Mouse (Mus musculus) ES-E14 (cell line): ENCODE measurements around the gene Cyb5d1.

ENCODE experiments used
- HCFC1 ChIP-seq: IDR thresholded peaks from 2 replicates; pipeline ENCODE4 v1.6.1; 2012; ENCODE audit warnings: low read length, inconsistent platforms, borderline replicate concordance; ENCODE audit not compliant: insufficient read depth
- MAFK ChIP-seq: IDR thresholded peaks from 2 replicates; pipeline ENCODE4 v1.6.1; 2014; ENCODE audit warnings: mild to moderate bottlenecking, low read depth, low read length, inconsistent platforms; ENCODE audit not compliant: insufficient read depth

DNA sequence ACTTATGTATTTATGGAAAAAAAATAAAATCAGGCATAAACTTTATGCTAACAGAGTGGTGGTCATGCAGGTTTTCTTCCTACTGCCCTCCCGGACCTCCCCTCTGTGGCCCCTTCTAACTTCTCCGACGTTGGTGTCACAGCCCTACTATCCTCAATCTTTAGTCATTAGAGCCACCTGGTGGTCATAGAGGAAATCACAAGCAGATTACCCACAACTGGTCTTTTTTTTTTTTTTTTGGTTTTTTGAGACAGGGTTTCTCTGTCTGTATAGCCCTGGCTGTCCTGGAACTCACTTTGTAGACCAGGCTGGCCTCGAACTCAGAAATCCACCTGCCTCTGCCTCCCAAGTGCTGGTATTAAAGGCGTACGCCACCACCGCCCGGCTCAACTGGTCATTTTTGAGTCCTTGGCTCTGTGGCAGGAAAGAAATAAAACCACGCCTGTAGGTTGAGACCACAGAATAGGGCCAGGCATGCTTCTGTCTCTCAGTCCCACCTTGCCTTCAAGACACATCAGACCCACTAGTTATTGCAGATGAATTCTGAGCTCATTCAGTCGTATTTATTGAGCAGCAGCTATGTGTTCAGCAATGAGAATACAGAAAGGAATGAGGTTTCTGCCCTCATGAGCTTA, 4.9 kb downstream of the Cyb5d1 start:
- TF ChIP-seq HCFC1 (no peak), MAFK (no peak)
